Mouse (Mus musculus) splenic B cell, adult 2 months (primary cell): Measurements from ENCODE around the gene Scn9a.

Source experiments
- DNase-seq: peaks from one replicate; pipeline ENCODE4 v3.0.0-alpha.2; 2011; ENCODE audit warnings: low read depth, low spot score
- H3K27me3 ChIP-seq: 2 replicates; pipeline ENCODE4 v1.6.1; 2012; ENCODE audit warnings: mild to moderate bottlenecking, low read length, moderate library complexity, mixed read lengths; ENCODE audit not compliant: control insufficient read depth, poor library complexity, insufficient read depth, severe bottlenecking
- H3K36me3 ChIP-seq: 2 replicates; pipeline ENCODE4 v1.6.1; 2012; ENCODE audit warnings: mild to moderate bottlenecking, low read length, moderate library complexity, mixed read lengths; ENCODE audit not compliant: control insufficient read depth, poor library complexity, insufficient read depth, severe bottlenecking

Gene Scn9a

DNA sequence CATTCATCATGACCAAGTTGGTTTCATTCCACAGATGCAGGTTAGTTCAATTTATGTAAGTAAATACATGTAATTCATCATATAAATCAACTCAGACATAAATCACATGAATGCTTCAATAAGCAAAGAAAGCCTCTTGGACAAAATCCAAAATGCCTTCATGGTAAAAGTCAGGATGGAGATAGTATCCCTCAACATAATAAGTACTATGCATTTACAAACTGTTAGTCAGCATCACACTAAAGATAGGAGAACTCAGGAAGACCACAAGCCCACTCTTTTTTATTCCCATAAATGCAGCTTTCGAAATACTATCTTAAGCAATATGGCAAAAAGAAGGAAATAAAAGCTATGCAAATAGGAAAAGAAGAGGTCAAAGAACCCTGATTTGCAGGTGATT lies 127.1 kb downstream of the Scn9a start:
- no peak for DNase-seq
- Histone ChIP-seq H3K27me3 (no peaks in the 10 kb centered on the region), H3K36me3 (no peaks in the 10 kb centered on the region)

DNA sequence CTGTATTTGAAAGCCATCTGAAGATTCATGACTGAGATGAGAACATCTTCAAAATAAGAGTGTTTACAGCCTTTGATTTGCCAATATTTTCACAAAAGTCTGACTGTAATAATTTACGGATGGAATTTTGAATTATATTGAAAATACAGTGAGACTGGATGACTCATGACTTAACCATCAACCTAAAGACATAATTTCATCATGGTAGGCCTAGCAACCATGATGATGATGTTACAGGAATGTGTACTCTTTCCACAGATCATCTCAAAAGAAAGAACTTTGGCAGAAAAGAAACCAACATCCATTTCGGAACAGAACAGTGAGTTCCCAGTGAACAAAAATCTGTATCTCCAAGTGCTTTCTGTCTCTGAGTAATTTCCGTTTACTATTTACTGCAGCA lies 132.6 kb downstream of the Scn9a start:
- no peak for DNase-seq
- Histone ChIP-seq H3K27me3 (no peaks in the 10 kb centered on the region), H3K36me3 (no peaks in the 10 kb centered on the region)

DNA sequence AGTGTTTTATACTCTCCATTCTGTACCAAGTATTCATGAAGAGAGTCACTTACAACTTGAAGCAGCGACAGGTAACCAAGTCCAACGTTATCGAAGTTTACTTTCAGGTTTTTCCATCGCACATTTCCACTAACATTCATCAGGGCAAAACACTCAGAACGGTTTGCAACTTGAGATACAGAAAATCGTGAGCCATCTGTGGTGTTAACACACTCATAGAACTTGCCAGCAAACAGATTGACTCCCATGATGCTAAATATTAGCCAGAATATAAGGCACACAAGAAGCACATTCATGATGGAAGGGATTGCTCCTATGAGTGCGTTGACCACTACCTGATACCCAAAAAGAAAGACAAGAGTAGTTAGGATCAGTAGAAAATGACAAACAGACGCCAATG lies 140.2 kb downstream of the Scn9a start:
- no peaks in the 10 kb centered on the region for H3K27me3 ChIP-seq
- DNase-seq: no peak
- H3K36me3 ChIP-seq: no peaks in the 10 kb centered on the region

DNA sequence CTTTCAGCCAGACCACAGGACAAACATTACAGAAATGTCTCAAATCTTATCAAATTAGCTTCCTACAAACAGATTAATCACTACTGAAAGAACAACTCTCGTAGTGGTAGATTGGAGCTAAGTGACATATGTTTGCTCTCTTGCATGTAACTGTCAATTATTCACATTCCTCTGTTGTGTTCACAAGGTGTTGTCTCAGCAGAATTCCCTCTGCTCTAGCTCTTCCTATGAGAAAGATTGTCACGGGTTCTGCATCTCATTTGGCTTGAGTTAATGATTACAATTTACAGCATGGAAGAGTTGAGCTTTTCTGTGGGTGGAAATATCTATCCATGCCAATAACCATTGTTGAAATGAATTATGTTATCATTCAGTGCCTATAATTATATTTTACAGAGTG lies 156.4 kb downstream of the Scn9a start:
- H3K27me3 ChIP-seq: no peaks in the 10 kb centered on the region
- no peak for DNase-seq

DNA sequence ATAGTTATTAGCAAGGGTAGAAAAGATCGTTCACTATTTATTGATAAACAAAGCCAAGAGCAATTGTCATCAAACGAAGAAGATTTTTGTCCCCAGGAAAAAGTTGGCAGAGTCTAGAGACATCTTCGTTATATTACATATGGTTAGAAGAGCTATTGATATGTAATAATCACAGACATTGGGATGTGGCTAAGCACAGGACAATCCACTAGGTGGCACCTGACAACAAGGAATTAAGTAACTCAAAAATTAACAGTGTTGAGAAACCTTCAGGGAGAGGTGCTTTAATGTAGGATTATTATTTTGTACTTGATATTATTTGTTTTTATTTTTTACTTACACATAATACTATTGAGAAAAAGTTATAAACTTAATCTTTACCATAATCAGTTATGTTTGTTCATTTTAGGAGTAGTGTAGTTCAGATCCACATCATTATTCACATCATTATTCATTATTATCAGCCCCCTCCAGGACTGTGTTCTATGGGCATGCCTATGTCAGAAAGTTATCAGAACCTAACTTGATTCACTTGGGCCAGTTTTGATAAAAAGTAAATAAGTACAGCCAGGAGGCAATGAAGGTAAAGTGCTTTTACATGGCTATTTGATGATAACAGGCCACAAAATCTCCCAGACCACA lies 161.5 kb downstream of the Scn9a start:
- DNase-seq: no peak
- no peaks in the 10 kb centered on the region for H3K36me3 ChIP-seq
- H3K27me3 ChIP-seq: no peaks in the 10 kb centered on the region

More for the DNA sequence above, 156.4 kb downstream of the Scn9a start:
- no peaks in the 10 kb centered on the region for H3K36me3 ChIP-seq

DNA sequence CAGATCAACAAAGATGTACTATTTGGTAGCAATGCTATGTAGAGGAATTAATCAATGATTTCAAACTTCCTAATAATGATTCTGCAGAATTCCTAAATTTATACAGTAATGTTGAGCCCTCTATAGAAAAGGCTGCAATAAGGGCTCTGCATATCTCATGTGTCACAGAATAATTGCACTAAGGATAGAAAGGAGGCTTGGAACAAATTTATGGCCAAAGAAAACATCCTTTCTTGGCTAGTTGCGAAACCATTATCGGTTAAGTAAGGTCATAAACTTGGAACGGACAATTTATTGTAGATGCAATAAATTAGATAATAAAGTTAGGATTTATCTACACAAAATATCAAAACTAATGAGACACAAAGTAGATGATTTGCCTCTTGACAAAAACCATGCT lies 169.3 kb downstream of the Scn9a start:
- Histone ChIP-seq H3K36me3 (no peaks in the 10 kb centered on the region), H3K27me3 (no peaks in the 10 kb centered on the region)
- DNase-seq: no peak

DNA sequence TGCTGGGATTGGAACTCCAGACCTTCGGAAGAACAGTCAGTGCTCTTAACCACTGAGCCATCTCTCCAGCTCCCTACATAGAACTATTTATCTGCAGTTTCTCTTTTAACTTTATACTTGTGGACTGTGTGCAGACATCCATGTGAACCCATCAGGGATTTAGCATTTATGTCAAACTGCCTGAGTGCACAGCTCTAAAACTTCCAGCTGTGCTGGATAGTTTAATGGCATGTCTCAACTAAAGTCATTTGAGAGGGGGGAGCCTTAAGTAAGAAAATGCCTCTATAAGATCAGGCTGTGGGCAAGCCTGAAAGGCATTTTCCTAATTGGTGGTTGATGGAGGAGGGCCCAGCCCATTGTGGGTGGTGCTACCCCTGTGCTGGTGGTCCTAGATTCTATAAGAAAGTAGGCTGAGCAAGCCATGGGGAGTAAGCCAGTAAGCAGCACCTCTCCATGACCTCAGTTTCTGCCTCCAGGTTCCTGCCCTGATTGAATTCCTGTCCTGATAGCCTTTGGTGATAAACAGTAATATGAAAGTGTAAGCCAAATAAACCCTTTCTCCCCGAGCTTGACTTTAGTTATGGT lies 169.8 kb downstream of the Scn9a start:
- Histone ChIP-seq H3K36me3 (no peaks in the 10 kb centered on the region), H3K27me3 (no peaks in the 10 kb centered on the region)
- DNase-seq: no peak

DNA sequence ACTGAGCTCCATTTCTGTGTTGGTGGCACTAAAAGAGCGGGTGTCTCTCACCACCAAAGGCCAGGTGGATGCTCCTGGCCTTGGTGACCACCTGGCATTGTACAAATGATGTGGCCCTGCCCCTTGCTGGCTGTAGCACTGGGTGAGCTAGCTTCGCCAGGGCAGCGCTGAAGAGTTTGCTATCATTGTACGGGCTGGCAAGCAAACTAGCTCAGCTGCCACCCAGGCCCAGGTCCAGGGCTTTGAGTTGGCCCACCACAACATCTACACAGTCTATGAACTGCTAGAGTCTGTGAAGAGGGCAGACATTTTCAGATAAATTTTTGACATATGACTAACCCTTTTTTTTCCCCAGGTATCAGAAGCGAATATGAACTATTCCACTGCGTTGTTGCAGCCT lies 170.8 kb downstream of the Scn9a start:
- Histone ChIP-seq H3K27me3 (no peaks in the 10 kb centered on the region), H3K36me3 (no peaks in the 10 kb centered on the region)
- DNase-seq: no peak

DNA sequence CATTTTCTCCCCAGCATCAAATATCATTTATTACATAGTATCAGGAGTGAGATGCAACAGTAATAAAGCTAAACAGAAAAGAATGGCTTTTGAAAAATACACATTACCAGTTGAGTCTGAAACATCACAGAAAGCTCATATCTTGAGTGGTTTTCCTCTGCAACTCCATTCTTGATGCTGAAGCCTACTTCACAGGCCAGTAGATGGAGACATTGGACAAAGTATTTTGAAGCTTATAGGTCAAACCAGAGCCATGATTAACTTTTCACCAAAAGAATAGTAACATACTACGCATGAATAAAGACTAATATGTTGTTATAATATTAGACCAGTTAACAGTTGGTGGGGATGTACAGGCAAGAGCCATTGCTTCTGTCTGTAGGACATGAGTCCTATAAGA lies 172.3 kb downstream of the Scn9a start:
- no peak for DNase-seq

DNA sequence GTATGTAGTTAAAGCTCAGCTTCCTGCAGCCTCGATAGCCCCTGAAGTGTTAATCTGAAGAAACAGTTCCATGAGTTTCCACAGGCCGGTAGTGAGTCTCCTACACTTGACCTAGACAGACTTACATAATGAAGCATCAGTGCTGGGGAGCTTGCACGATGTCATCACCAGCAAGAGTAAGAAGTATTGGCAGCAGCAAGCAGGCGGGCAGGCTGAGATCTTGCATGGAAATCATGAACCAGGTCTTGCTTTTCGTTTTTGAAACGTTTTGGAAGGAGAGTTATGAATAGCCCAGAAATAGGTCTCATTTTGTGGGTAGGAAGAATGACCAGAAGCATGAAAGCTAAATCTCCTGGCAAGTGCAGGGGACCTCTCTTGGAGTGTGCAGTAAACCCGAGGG lies 194.1 kb downstream of the Scn9a start, which contains the start of gene Scn1a:
Scn1a (minus strand) TSS at position 130 of the 400 bp plus-strand sequence.
- H3K36me3 ChIP-seq: no peaks in the 10 kb centered on the region
- no peaks in the 10 kb centered on the region for H3K27me3 ChIP-seq
- no peak for DNase-seq

More for the DNA sequence above, 172.3 kb downstream of the Scn9a start:
- H3K27me3 ChIP-seq: no peaks in the 10 kb centered on the region
- no peaks in the 10 kb centered on the region for H3K36me3 ChIP-seq

DNA sequence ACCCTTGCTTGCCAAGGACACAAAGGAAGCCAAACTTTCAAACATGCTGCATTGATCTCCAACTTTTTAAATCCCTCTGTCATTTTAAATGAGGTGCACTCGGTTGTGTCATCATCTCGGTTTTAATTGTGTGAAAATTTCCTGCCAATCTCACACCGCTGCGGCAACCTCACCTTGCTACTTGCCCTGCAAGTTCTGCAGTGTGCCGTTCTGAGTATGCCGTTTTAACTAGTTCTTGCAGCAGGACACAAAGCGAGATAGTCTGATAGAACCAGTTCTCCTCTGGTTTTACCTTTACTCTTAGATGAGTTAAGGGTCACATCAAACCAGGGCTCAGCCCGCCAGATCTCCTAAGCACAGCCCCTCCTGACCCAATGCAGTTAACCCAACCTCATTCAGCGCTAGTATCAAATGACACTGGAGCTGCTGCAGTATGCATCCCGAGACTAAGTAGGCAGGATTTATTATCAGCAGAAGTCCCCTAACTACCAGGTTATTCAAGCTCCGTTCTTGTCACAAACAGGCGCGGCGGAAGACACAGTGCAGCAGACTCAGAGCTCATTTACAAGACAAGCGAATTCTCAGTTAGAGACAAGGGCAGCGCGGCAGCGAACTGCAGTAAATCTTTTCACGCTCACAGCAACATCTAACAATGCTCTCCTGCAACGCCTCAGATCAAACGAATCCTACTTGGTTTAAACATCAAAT lies 194.8 kb downstream of the Scn9a start:
- DNase-seq: no peak
- Histone ChIP-seq H3K27me3 (no peaks in the 10 kb centered on the region), H3K36me3 (no peaks in the 10 kb centered on the region)

DNA sequence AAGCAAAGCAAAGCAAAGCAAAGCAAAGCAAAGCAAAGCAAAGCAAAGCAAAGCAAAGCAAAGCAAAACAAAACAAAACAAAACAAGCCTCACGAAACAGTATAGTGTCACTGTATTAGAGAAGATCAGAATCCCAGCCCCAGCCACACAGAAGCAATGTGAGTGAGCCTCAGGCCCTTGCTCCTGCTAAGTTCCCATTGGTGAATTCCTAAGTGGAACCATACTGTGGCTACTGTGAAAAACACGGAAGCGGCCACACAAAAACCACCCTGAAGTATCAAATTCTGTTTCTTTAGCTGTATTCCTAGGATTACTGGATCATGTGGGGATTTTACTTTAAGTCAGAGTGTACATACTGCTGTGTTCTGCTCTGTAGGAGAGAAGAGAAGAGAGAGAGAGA lies 198.5 kb downstream of the Scn9a start:
- Histone ChIP-seq H3K36me3 (no peaks in the 10 kb centered on the region), H3K27me3 (no peaks in the 10 kb centered on the region)
- DNase-seq: no peak
